Mouse (Mus musculus) neutrophil, adult 5-6 weeks (primary cell): Measurements from ENCODE around the gene Carmil3. TPM values are rescaled to one million over a fixed set of nuclear protein-coding genes. Genes with fewer than 3 reads are reported as not detected.

Experiments
- ATAC-seq: fragments of 151-379, 151-347 bp; 2 replicates; pipeline ENCODE4 v1.8.0; 2017; ENCODE audit warnings: mild to moderate bottlenecking, moderate TSS enrichment; ENCODE audit not compliant: insufficient number of reproducible peaks, poor library complexity, low FRiP score, severe bottlenecking; ENCODE audit errors: extremely low read depth
- total RNA-seq: library from RNA; stranded (forward); fragments of 200-1000 nt; gene quantifications from 2 replicates; pipeline ENCODE4 v1.2.3, GENCODE M21; 2017

Gene Carmil3
- 0.74 TPM in 1 of 2 replicates, not detected in the other for total RNA-seq

- ATAC-seq = no peak
Measured at GRCm38 (mm10) chr14:55490361-55491201, at the start of gene Carmil3. Gene Carmil3, plus strand, starts transcription at chr14:55490651.

DNA sequence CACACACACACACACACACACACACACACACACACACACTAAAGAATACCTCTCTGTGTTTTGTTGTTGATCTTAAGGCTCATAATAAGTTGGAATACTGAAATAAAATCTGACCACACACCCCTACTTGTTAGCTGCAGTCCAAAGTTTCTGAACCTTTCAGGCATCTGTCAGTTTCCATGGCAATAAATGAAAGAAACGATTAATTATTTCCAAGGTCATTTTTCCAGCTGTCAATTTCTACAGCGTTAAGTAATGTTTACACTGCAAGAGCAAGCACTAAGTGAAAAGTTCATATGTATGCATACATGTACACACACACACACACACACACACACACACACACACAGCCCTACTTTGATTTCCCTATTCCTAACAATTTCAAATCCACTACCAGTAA is 32.8 kb upstream of the Carmil3 start:
- ATAC-seq = no peak

DNA sequence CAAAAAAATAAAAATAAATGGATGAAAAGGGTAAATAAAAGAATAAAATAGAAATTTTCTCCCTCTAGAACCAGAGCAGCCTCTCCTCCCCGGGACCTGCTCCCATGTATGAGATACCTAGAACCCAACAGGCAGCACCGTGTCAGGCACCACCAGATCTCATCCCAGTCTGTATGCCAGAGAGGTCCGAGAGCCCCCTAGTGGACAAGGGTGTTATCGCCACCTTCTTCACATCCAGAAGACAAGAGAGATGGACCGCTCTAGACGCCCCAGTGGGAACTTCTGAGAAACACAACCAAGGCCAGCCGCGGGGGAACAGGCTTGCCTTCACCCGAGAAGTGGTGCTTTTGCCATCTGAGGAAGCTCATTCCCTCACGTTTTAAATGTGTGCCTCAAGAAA is 32.2 kb upstream of the Carmil3 start:
- ATAC-seq = peak; percentile 71; the same call in 1 of the 2 replicates

- no peak for ATAC-seq
Measured at GRCm38 (mm10) chr14:55458761-55459160, 31.7 kb upstream of the Carmil3 start.

GRCm38 (mm10) chr14:55459796-55460195 is 30.7 kb upstream of the Carmil3 start:
- ATAC-seq = no peak

- ATAC-seq = no peak
Measured at GRCm38 (mm10) chr14:55460297-55460696, 30.2 kb upstream of the Carmil3 start.

GRCm38 (mm10) chr14:55461757-55462156 is 28.7 kb upstream of the Carmil3 start:
- ATAC-seq = no peak

DNA sequence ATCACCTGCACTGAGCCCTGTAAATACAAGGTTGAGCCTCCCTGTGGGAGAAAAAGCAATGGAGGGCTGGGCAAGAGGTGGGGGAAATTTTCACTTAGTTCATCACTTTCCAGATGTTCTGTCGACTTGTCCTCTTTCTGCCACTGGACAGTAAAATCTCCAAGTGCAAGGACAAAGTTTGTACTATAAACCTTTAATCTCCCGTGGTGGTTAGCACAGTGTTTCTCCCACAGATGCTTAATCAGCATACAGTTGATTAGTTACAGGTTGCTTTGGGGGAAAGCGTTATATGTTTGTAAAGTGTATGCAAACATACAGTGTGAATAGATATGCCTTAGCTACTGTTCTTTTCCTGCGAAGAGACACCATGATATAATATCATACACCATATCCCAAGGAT is 24.0 kb upstream of the Carmil3 start:
- ATAC-seq = no peak

- ATAC-seq = no peak
Measured at GRCm38 (mm10) chr14:55467108-55467507, 23.3 kb upstream of the Carmil3 start.

GRCm38 (mm10) chr14:55468301-55468741 is 22.1 kb upstream of the Carmil3 start:
- no peak for ATAC-seq

DNA sequence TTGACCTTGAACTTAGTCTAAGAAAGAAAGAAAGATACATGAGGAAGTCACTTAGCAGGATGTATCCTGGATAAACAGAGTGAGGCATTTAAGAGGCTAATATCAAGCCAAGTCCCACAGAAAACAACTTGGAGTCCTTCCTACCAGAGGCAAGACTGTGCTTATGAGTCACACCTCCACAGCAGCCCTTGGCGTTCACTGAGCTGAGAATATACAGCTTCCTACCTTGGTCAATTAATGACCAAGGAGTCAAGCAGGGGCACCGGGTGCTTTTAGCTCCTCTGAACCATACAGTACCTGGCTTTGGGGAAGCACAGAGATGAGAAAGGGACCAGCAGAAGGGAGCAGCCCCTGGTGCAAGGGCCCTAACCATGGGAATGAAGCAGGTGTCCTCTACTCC is 21.4 kb upstream of the Carmil3 start:
- ATAC-seq = no peak

DNA sequence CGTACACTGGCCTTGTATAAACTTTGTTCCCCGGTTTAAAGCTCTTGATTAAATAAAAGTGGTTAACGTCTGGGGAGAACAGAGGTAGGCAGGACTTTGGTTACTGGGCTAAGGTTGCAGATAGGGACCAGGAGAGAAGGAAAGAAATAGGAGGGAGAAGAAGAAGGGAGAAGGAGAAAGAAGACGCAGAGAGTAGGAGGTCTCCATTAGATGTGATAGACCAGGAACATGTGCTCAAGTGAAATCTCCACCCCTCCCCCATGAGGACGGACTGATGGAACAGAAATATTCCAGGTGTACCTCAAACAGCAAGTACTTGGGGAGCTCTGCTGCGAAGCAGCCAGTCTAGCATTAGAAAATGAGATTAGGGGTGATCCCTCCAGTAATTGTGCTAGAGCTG is 20.6 kb upstream of the Carmil3 start:
- ATAC-seq = no peak

GRCm38 (mm10) chr14:55470806-55471205 is 19.6 kb upstream of the Carmil3 start:
- no peak for ATAC-seq

DNA sequence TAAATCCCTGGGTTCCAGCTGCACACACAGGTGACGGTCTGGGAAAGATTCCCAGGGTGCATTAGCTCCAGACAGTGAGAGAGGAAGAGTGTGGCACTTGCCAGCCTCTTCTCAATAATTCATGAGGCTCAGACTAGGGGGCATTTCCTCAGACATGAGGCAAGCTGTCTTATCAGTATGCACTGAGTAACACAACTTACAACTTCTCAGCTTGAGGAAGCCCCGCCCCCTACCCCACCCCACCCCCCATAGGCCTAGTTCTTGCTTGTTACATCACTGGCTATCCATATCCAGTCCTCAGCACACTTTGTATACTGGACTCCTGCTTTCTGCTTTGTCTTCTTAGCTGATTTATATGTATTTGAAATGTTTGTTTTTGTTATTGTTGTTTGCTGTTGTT is 14.8 kb upstream of the Carmil3 start:
- no peak for ATAC-seq

DNA sequence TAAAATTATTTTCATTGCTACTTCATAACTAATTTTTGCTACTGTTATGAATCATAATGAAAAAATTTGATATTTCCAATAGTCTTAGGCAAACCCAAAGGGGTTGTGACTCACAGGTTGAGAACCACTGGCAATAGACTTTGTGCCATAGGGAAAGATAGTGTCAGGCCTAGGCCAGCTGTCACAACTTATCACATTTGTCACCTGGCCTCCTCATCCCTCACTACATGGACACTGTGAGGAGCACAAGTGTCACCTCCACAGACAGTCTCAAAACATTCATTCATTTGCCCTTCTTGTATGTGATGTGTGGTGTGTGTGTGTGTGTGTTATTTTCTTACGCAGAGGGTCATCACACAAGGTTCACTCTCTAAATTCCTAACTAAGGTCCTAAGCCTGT is 13.0 kb upstream of the Carmil3 start:
- no peak for ATAC-seq

DNA sequence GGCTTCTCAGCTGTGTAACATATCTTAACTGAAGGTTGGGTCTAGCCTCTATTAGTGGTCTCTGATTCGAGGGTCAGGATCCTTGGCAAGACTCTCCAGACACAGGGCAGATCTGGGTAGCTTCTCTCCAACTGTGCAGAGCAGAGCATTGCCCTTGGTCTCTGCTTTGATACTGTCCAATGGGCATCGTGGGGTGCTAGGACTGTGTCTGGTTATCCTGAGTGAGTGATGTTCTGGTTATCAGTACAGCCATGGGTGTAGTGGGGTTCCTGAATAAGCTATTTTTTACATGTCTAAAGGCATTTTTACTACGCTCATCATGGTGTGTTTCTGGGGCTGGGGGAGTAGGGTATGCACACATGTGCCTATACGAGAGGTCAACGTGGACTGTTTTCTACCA is 12.6 kb upstream of the Carmil3 start:
- ATAC-seq = no peak

- ATAC-seq = peak; percentile 85
Measured at GRCm38 (mm10) chr14:55478651-55479599, 11.5 kb upstream of the Carmil3 start, which contains the start of gene Dhrs4. Gene Dhrs4, plus strand, starts transcription at chr14:55478758.

DNA sequence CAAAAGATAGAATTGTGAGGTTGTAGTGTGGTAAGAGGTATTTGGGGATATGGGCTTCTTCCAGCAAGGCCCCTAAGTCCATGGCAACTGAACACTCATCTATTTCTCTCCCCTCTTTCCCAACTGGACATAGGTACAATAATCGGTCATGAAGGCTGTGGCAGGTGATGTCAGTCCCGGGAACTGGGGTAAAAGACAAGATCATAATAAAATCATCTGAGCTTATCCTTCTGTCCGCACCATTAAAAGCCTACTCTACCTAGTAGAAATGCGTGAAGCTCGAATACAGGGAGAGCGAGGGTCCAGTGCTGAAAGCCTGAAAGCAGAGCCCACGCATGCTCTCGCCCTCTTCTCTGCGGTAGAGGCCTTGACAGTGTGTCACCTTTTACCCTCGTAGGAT is 10.8 kb upstream of the Carmil3 start:
- no peak for ATAC-seq

DNA sequence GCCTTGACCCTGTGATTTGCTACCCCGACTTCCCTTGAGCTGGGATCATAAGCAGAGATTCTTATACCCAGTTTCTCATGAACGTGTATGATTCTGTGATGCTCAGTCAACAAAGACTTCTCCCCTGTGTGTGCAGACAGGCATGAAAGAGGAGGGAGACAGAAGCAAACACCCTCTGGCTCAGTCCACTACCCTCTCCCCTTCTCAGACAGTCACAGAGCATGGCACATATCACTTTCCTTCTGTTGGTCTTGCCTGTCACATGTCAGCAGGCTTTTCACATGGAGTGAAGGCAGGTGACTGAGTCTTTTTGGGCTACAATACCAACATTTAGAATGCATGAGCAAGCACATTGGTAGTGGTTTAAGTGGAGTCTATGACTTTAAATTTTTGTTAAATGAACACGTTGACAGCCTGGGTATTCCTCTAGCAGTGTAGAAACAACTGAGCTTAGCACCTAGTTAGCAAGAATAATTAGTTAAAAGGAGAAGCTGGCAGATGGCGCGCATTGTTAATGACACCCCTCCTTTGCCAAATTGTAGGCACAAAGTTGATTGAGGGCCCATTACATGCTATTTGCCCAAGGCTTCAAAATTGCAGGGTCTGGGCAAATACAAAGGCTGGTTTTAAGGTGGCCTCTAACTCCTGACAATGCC is 5.9 kb upstream of the Carmil3 start:
- ATAC-seq = no peak
